Mouse (Mus musculus) MEL (cell line): ENCODE data around the gene Gfra1. TPM values are rescaled to one million over a fixed set of nuclear protein-coding genes. Genes with fewer than 3 reads are reported as not detected.

Source experiments
- DNase-seq: peaks from one replicate; pipeline ENCODE4 v3.0.0; 2011; ENCODE audit warnings: low read depth, low spot score
- H3K27ac ChIP-seq: 2 replicates; pipeline ENCODE4 v1.5.1; 2012; ENCODE audit warnings: low read depth, mild to moderate bottlenecking, control low read depth, low read length, moderate library complexity; ENCODE audit not compliant: control insufficient read depth
- H3K27me3 ChIP-seq, 2 experiments: fragments of 150-350 bp in 1 of 2; sonication (generic) in 1 of 2; 2 replicates each; pipeline ENCODE4 v1.6.1; 2012; ENCODE audit warnings: low read length in 2 of 2, mild to moderate bottlenecking in 2 of 2, improper control_type of control experiment in 1 of 2, moderate library complexity in 1 of 2; ENCODE audit not compliant: insufficient read depth in 2 of 2, control insufficient read depth in 1 of 2
- H3K36me3 ChIP-seq, 2 experiments: 2 replicates each; pipeline ENCODE4 v1.6.1; 2012 to 2014; ENCODE audit warnings: low read length in 2 of 2, improper control_type of control experiment in 1 of 2, inconsistent platforms in 1 of 2, mild to moderate bottlenecking in 1 of 2; ENCODE audit not compliant: insufficient read depth in 2 of 2, control insufficient read depth in 1 of 2
- H3K4me1 ChIP-seq, 2 experiments: fragments of 150-350 bp in 1 of 2; sonication (generic) in 1 of 2; 2 replicates each; pipeline ENCODE4 v1.6.1; 2012; ENCODE audit warnings: low read length in 2 of 2, improper control_type of control experiment in 1 of 2, mild to moderate bottlenecking in 1 of 2; ENCODE audit not compliant: insufficient read depth in 2 of 2, control insufficient read depth in 1 of 2
- H3K4me3 ChIP-seq, 2 experiments: fragments of 150-350 bp in 1 of 2; sonication (generic) in 1 of 2; 2 replicates each; pipeline ENCODE4 v1.5.1; 2012; ENCODE audit warnings: low read depth in 2 of 2, low read length in 2 of 2, mild to moderate bottlenecking in 2 of 2, moderate library complexity in 2 of 2, control low read depth in 1 of 2, improper control_type of control experiment in 1 of 2; ENCODE audit not compliant: control insufficient read depth in 1 of 2, insufficient read depth in 1 of 2
- H3K79me2 ChIP-seq: 2 replicates; pipeline ENCODE4 v1.6.1; 2012; ENCODE audit warnings: mild to moderate bottlenecking, low read length, moderate library complexity; ENCODE audit not compliant: control insufficient read depth, poor library complexity, insufficient read depth
- H3K9ac ChIP-seq: 2 replicates; pipeline ENCODE4 v1.6.1; 2012; ENCODE audit warnings: low read depth, mild to moderate bottlenecking, control low read depth, low read length, moderate library complexity; ENCODE audit not compliant: control insufficient read depth, poor library complexity, severe bottlenecking
- H3K9me3 ChIP-seq: fragments of 150-350 bp; sonication (generic); replicated peaks from 2 replicates; pipeline ENCODE4 v1.6.1; 2012; ENCODE audit warnings: mild to moderate bottlenecking, low read length, improper control_type of control experiment, moderate library complexity; ENCODE audit not compliant: insufficient read depth
- BHLHE40 ChIP-seq: IDR thresholded peaks from 2 replicates; pipeline ENCODE4 v1.6.1; 2012; ENCODE audit warnings: low read depth, mild to moderate bottlenecking, inconsistent platforms, low read length, improper control_type of control experiment, borderline replicate concordance
- CHD1 ChIP-seq: IDR thresholded peaks from 2 replicates; pipeline ENCODE4 v1.6.1; 2012; ENCODE audit warnings: low read depth, mild to moderate bottlenecking, inconsistent platforms, low read length, improper control_type of control experiment
- CHD2 ChIP-seq: IDR thresholded peaks from 2 replicates; pipeline ENCODE4 v1.6.1; 2011; ENCODE audit warnings: low read length, improper control_type of control experiment
- CTCF ChIP-seq, 3 experiments: IDR thresholded peaks in 2 of 3; conservative IDR thresholded peaks in 1 of 3; 2 replicates each; pipeline ENCODE4 v1.5.1; 2011 to 2012; ENCODE audit warnings: low read length in 3 of 3, low read depth in 2 of 3, mild to moderate bottlenecking in 2 of 3, improper control_type of control experiment in 1 of 3, inconsistent platforms in 1 of 3, mixed read lengths in 1 of 3, moderate library complexity in 1 of 3; ENCODE audit not compliant: control insufficient read depth in 1 of 3, insufficient read depth in 1 of 3, poor library complexity in 1 of 3, severe bottlenecking in 1 of 3
- E2F4 ChIP-seq: IDR thresholded peaks from 2 replicates; pipeline ENCODE4 v1.6.1; 2011; ENCODE audit warnings: low read depth, low read length, improper control_type of control experiment, borderline replicate concordance
- ELF1 ChIP-seq: IDR thresholded peaks from 2 replicates; pipeline ENCODE4 v1.6.1; 2014; ENCODE audit warnings: low read depth, mild to moderate bottlenecking, inconsistent platforms, low read length, improper control_type of control experiment, moderate library complexity
- GABPA ChIP-seq: IDR thresholded peaks from 2 replicates; pipeline ENCODE4 v1.6.1; 2012; ENCODE audit warnings: low read depth, mild to moderate bottlenecking, inconsistent platforms, low read length, improper control_type of control experiment, moderate library complexity
- GATA1 ChIP-seq: IDR thresholded peaks from 2 replicates; pipeline ENCODE4 v1.6.1; 2011; ENCODE audit warnings: low read depth, low read length, improper control_type of control experiment
- MAFK ChIP-seq: IDR thresholded peaks from 2 replicates; pipeline ENCODE4 v1.6.1; 2011; ENCODE audit warnings: low read depth, mild to moderate bottlenecking, low read length, improper control_type of control experiment, borderline replicate concordance
- MAZ ChIP-seq: IDR thresholded peaks from 2 replicates; pipeline ENCODE4 v1.6.1; 2012; ENCODE audit warnings: low read depth, mild to moderate bottlenecking, inconsistent platforms, low read length, improper control_type of control experiment
- MXI1 ChIP-seq: IDR thresholded peaks from 2 replicates; pipeline ENCODE4 v1.6.1; 2011; ENCODE audit warnings: mild to moderate bottlenecking, low read depth, low read length, improper control_type of control experiment
- MYC ChIP-seq: IDR thresholded peaks from 2 replicates; pipeline ENCODE4 v1.6.1; 2011; ENCODE audit warnings: low read depth, mild to moderate bottlenecking, low read length, improper control_type of control experiment, moderate library complexity
- NELFE ChIP-seq: IDR thresholded peaks from 2 replicates; pipeline ENCODE4 v1.6.1; 2011; ENCODE audit warnings: low read depth, low read length, improper control_type of control experiment
- POLR2AphosphoS2 ChIP-seq: IDR thresholded peaks from 2 replicates; pipeline ENCODE4 v1.6.1; 2011; ENCODE audit warnings: low read length, improper control_type of control experiment
- RAD21 ChIP-seq: IDR thresholded peaks from 2 replicates; pipeline ENCODE4 v1.6.1; 2011; ENCODE audit warnings: mild to moderate bottlenecking, low read depth, low read length, improper control_type of control experiment
- RCOR1 ChIP-seq: IDR thresholded peaks from 2 replicates; pipeline ENCODE4 v1.6.1; 2012; ENCODE audit warnings: low read depth, mild to moderate bottlenecking, inconsistent platforms, low read length, improper control_type of control experiment
- TCF12 ChIP-seq: IDR thresholded peaks from 2 replicates; pipeline ENCODE4 v1.6.1; 2014; ENCODE audit warnings: low read depth, mild to moderate bottlenecking, inconsistent platforms, low read length, improper control_type of control experiment, moderate library complexity
- USF2 ChIP-seq, 2 experiments: IDR thresholded peaks; 2 replicates each; pipeline ENCODE4 v1.6.1; 2011 to 2012; ENCODE audit warnings: improper control_type of control experiment in 2 of 2, low read length in 2 of 2, borderline replicate concordance in 1 of 2, inconsistent platforms in 1 of 2, low read depth in 1 of 2, mild to moderate bottlenecking in 1 of 2; ENCODE audit not compliant: insufficient read depth in 1 of 2
- ZKSCAN1 ChIP-seq: IDR thresholded peaks from 2 replicates; pipeline ENCODE4 v1.6.1; 2012; ENCODE audit warnings: low read depth, mild to moderate bottlenecking, inconsistent platforms, low read length, improper control_type of control experiment, moderate library complexity
- ZMIZ1 ChIP-seq: IDR thresholded peaks from 2 replicates; pipeline ENCODE4 v1.6.1; 2012; ENCODE audit warnings: low read depth, mild to moderate bottlenecking, inconsistent platforms, low read length, improper control_type of control experiment, moderate library complexity
- ZNF384 ChIP-seq: IDR thresholded peaks from 2 replicates; pipeline ENCODE4 v1.6.1; 2012; ENCODE audit warnings: low read depth, mild to moderate bottlenecking, inconsistent platforms, low read length, improper control_type of control experiment
- polyA plus RNA-seq, 2 experiments: library from polyadenylated mRNA; stranded (reverse) in 1 of 2; unstranded in 1 of 2; fragments of >175 nt in 1 of 2; fragments of >200 nt in 1 of 2; gene quantifications; 2 replicates each; pipeline versions ENCODE4 v1.2.1 to v1.2.4; 2012; ENCODE audit warnings: low replicate concordance in 2 of 2, low read depth in 1 of 2; ENCODE audit not compliant: insufficient read length in 2 of 2, insufficient read depth in 1 of 2, missing spikeins in 1 of 2
- total RNA-seq: library from RNA; depleted of rRNA; stranded (reverse); fragments of 300-350 nt; gene quantifications from 2 replicates; pipeline ENCODE4 v1.2.3, GENCODE M21; 2012; rRNA removed

The Gfra1 gene
- not detected in 2 replicates for total RNA-seq
- not detected for polyA plus RNA-seq

GRCm38 (mm10) chr19:58455496-58456061 lies at the start of gene Gfra1:
TSS of gene Gfra1 (minus strand) at chr19:58455909.
- H3K27ac ChIP-seq = no peak within 1 kb of the TSS
- no peaks in the 10 kb centered on the region for H3K36me3 ChIP-seq
- no peak for TF ChIP-seq MAFK
- TF ChIP-seq CTCF (IDR thresholded peaks at IDR 0.05 in 2 of 3, conservative IDR thresholded peaks at IDR 0.05 in 1 of 3; ENCODE audit: control insufficient read depth in 1 of 3, insufficient read depth in 1 of 3, low read depth in 2 of 3, low read length in 3 of 3, poor library complexity in 1 of 3, severe bottlenecking in 1 of 3) = no peak
- no peak for TF ChIP-seq ZMIZ1
- no peak for TF ChIP-seq ZNF384
- TF ChIP-seq BHLHE40 = no peak
- TF ChIP-seq CHD1 = no peak
- no peak for TF ChIP-seq MYC
- no peak for TF ChIP-seq MXI1
- TF ChIP-seq POLR2AphosphoS2 = no peak
- no peak for TF ChIP-seq TCF12
- TF ChIP-seq CHD2 = no peak
- no peak for TF ChIP-seq GATA1
- TF ChIP-seq ZKSCAN1 = no peak
- TF ChIP-seq RAD21 = no peak
- no peak for TF ChIP-seq E2F4
- no peak for TF ChIP-seq MAZ
- TF ChIP-seq GABPA = no peak
- no peak for TF ChIP-seq USF2 (IDR thresholded peaks at IDR 0.05; ENCODE audit: borderline replicate concordance in 1 of 2, insufficient read depth in 1 of 2, low read depth in 1 of 2, low read length in 2 of 2)
- H3K9ac ChIP-seq = no peak within 1 kb of the TSS
- H3K4me3 ChIP-seq = no peak within 1 kb of the TSS
- no peak for DNase-seq
- no peaks in the 10 kb centered on the region for H3K9me3 ChIP-seq
- H3K4me1 ChIP-seq = no peaks in the 10 kb centered on the region
- H3K27me3 ChIP-seq = no peaks in the 10 kb centered on the region
- no peaks in the 10 kb centered on the region for H3K79me2 ChIP-seq

- Histone ChIP-seq H3K27ac (no peak overlapping the region), H3K79me2 (no peaks in the 10 kb centered on the region), H3K9ac (no peak overlapping the region), H3K9me3 (no peaks in the 10 kb centered on the region), H3K36me3 (no peaks in the 10 kb centered on the region), H3K4me1 (no peaks in the 10 kb centered on the region), H3K4me3 (no peak overlapping the region), H3K27me3 (no peaks in the 10 kb centered on the region)
- TF ChIP-seq ELF1 (no peak), RCOR1 (no peak), NELFE (no peak)
- no peak for DNase-seq
These were observed 44.3 kb upstream of the Gfra1 start for GRCm38 (mm10) chr19:58500049-58500448.
